Comparison of ENCODE assay signal across 16 mouse cellular contexts in the genomic region with DNA sequence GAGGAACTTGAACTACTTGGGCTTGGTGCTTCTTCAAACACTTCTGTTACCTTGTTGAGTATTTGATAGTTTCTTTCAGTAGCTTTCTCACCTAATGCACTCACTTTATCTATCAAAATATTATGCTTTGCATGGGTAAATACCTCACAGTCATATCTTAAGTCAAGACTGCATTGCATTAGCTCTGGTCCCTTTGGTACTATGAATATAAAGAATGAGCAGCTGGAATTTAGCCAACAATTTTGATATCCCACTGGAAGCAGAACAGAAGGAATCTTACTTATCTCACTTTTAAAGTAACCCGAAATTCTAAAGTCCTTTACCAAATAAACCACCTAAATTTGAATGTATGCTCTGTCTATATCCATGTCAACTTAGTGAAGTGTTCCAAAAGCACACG.
DNase-seq lines count a peak whose midpoint lies in the region; ATAC-seq and TF ChIP-seq lines count a peak whose summit lies in the region.
"Had no signal": no experiment of that assay in that cellular context is flagged by ENCODE, and none has a peak within 500 bp of the region (broad histone marks: within the 10 kb centered on the region; RNA-seq: fewer than 3 reads in every experiment).

No protein-coding gene starts in this region.

- no peak for DNase-seq in heart, adult 2 months
- DNase-seq in kidney, postnatal 0 days (ENCODE audit: low spot score) = no peak
- DNase-seq in kidney, postnatal 14 days = no peak
- DNase-seq in limb, embryonic 14.5 days (ENCODE audit: low spot score) = peak; percentile 31
- DNase-seq in retina, postnatal 1 day = no peak
- no peak for DNase-seq in urinary bladder, postnatal 25 days (ENCODE audit: low spot score)
- DNase-seq: adrenal gland, postnatal 36 days; cerebellum, postnatal 25 days; heart, postnatal 4 days; kidney, adult 18-20 months; right cerebral cortex, postnatal 4 days; thymus, postnatal 14 days had no signal

- H3K4me2 ChIP-seq in heart, embryonic 15.5 days = no peak overlapping the region
- H3K4me2 ChIP-seq in kidney, postnatal 0 days (ENCODE audit: low read length) = 0 out of 2 replicates have a peak overlapping the region, but pooled peaks have one; percentile 4
- peak overlapping the region; percentile 22 for H3K4me2 ChIP-seq in embryonic facial prominence, embryonic 12.5 days (replicated peaks)
- H3K4me2 ChIP-seq in limb, embryonic 14.5 days (replicated peaks; ENCODE audit: low read depth, low read length, severe bottlenecking) = no peak overlapping the region

- ATAC-seq in heart, embryonic 15.5 days (replicated peaks; ENCODE audit: insufficient number of reproducible peaks, insufficient read depth, low FRiP score, low read depth) = no peak
- ATAC-seq in kidney, postnatal 0 days (replicated peaks; ENCODE audit: low FRiP score, low read depth) = no peak
- ATAC-seq in embryonic facial prominence, embryonic 12.5 days (ENCODE audit: insufficient number of reproducible peaks, insufficient read depth, low FRiP score, low TSS enrichment) = no peak
- ATAC-seq in limb, embryonic 14.5 days (ENCODE audit: low FRiP score, low read depth) = no peak
- ATAC-seq: CD4-positive, CD25-positive, alpha-beta regulatory T cell, adult 4 months had no signal

- H3K9me3 ChIP-seq in heart, embryonic 15.5 days (replicated peaks) = no peaks in the 10 kb centered on the region
- no peaks in the 10 kb centered on the region for H3K9me3 ChIP-seq in kidney, postnatal 0 days (replicated peaks; ENCODE audit: low read length)
- no peaks in the 10 kb centered on the region for H3K9me3 ChIP-seq in embryonic facial prominence, embryonic 12.5 days
- H3K9me3 ChIP-seq in limb, embryonic 14.5 days (ENCODE audit: control insufficient read depth, low read length) = no peaks in the 10 kb centered on the region
- H3K9me3 ChIP-seq: embryonic facial prominence, embryonic 15.5 days had no signal

- H3K79me2 ChIP-seq in heart, adult 2 months (replicated peaks; ENCODE audit: control insufficient read depth, insufficient read depth, low read length) = no peaks in the 10 kb centered on the region

- 38% methylated on average over 2 of the region's 2 CpGs for WGBS in heart, embryonic 15.5 days
- 40% methylated on average over 2 of the region's 2 CpGs for WGBS in heart, adult 2 months
- 61% methylated on average over 2 of the region's 2 CpGs for WGBS in kidney, postnatal 0 days
- 79% methylated on average over 2 of the region's 2 CpGs for WGBS in embryonic facial prominence, embryonic 12.5 days
- WGBS in limb, embryonic 14.5 days = 55% methylated on average over 2 of the region's 2 CpGs

- TF ChIP-seq POLR2A in heart, adult 2 months (IDR thresholded peaks at IDR 0.05; ENCODE audit: insufficient read depth, low read depth, low read length) = no peak
- TF ChIP-seq POLR2A in limb, embryonic 14.5 days (IDR thresholded peaks at IDR 0.05; ENCODE audit: borderline replicate concordance, extremely low read depth, insufficient read depth, insufficient read length) = no peak

- peaks cover 40% of the 10 kb centered on the region for H3K4me1 ChIP-seq in heart, embryonic 15.5 days (replicated peaks)
- peaks cover 20% of the 10 kb centered on the region for H3K4me1 ChIP-seq in heart, adult 2 months (ENCODE audit: control insufficient read depth, insufficient read depth, low read length)
- H3K4me1 ChIP-seq in kidney, postnatal 0 days (replicated peaks; ENCODE audit: insufficient read depth, low read length) = peaks cover 33% of the 10 kb centered on the region
- peaks cover 27% of the 10 kb centered on the region for H3K4me1 ChIP-seq in embryonic facial prominence, embryonic 12.5 days
- peaks cover 28% of the 10 kb centered on the region for H3K4me1 ChIP-seq in limb, embryonic 14.5 days (ENCODE audit: control insufficient read depth, insufficient read depth, low read length)

- H3K4me3 ChIP-seq in heart, embryonic 15.5 days = no peak overlapping the region
- no peak overlapping the region for H3K4me3 ChIP-seq in heart, adult 2 months
- H3K4me3 ChIP-seq in kidney, postnatal 0 days (replicated peaks; ENCODE audit: low read depth, low read length) = no peak overlapping the region
- H3K4me3 ChIP-seq in embryonic facial prominence, embryonic 12.5 days = no peak overlapping the region
- no peak overlapping the region for H3K4me3 ChIP-seq in limb, embryonic 14.5 days (replicated peaks; ENCODE audit: low read length)
- H3K4me3 ChIP-seq: embryonic facial prominence, embryonic 15.5 days had no signal

- H3K27me3 ChIP-seq in heart, embryonic 15.5 days = no peaks in the 10 kb centered on the region
- no peaks in the 10 kb centered on the region for H3K27me3 ChIP-seq in heart, adult 2 months (ENCODE audit: control insufficient read depth, insufficient read depth, low read length)
- no peaks in the 10 kb centered on the region for H3K27me3 ChIP-seq in kidney, postnatal 0 days (ENCODE audit: insufficient read depth, low read length)
- no peaks in the 10 kb centered on the region for H3K27me3 ChIP-seq in embryonic facial prominence, embryonic 12.5 days
- H3K27me3 ChIP-seq in limb, embryonic 14.5 days (ENCODE audit: control insufficient read depth, insufficient read depth, low read length) = no peaks in the 10 kb centered on the region
- H3K27me3 ChIP-seq: embryonic facial prominence, embryonic 15.5 days had no signal

- no peaks in the 10 kb centered on the region for H3K36me3 ChIP-seq in heart, embryonic 15.5 days
- H3K36me3 ChIP-seq in heart, adult 2 months (ENCODE audit: control insufficient read depth, insufficient read depth, low read length) = peaks cover 6% of the 10 kb centered on the region
- H3K36me3 ChIP-seq in kidney, postnatal 0 days (ENCODE audit: insufficient read depth, low read length) = no peaks in the 10 kb centered on the region
- H3K36me3 ChIP-seq in embryonic facial prominence, embryonic 12.5 days = no peaks in the 10 kb centered on the region
- H3K36me3 ChIP-seq in limb, embryonic 14.5 days (ENCODE audit: control insufficient read depth, insufficient read depth, low read length) = no peaks in the 10 kb centered on the region
- H3K36me3 ChIP-seq: embryonic facial prominence, embryonic 15.5 days had no signal

- no peak for TF ChIP-seq EP300 in heart, adult 2 months (IDR thresholded peaks at IDR 0.05; ENCODE audit: insufficient read depth, low read depth, low read length)

- no peak for TF ChIP-seq CTCF in heart, adult 2 months (IDR thresholded peaks at IDR 0.05)
- TF ChIP-seq CTCF in kidney, postnatal 0 days (IDR thresholded peaks at IDR 0.05; ENCODE audit: low read depth) = no peak

- intact Hi-C loops in heart, adult 2 months (cut with DNase I) = no loop called here

- H3K9ac ChIP-seq in heart, embryonic 15.5 days = no peak overlapping the region
- no peak overlapping the region for H3K9ac ChIP-seq in heart, adult 2 months (ENCODE audit: low read depth, low read length)
- no peak overlapping the region for H3K9ac ChIP-seq in kidney, postnatal 0 days (ENCODE audit: low read depth, low read length)
- H3K9ac ChIP-seq in embryonic facial prominence, embryonic 12.5 days = no peak overlapping the region
- H3K9ac ChIP-seq in limb, embryonic 14.5 days (ENCODE audit: low read depth, low read length, severe bottlenecking) = no peak overlapping the region
- H3K9ac ChIP-seq: embryonic facial prominence, embryonic 15.5 days had no signal

- H3K27ac ChIP-seq in heart, embryonic 15.5 days = peak overlapping the region; percentile 70
- H3K27ac ChIP-seq in heart, adult 2 months = no peak overlapping the region
- peak overlapping the region; percentile 83 for H3K27ac ChIP-seq in kidney, postnatal 0 days
- H3K27ac ChIP-seq in embryonic facial prominence, embryonic 12.5 days = peak overlapping the region; percentile 76; the same call in 1 of the 2 replicates
- H3K27ac ChIP-seq in limb, embryonic 14.5 days (replicated peaks; ENCODE audit: low read depth, low read length) = no peak overlapping the region

Comparison
In these comparisons a context has a peak if more than half of its experiments do, and no peak if none do; other contexts are left out.
1. H3K27ac ChIP-seq: peak in heart, embryonic 15.5 days (single experiment), kidney, postnatal 0 days (single experiment) and embryonic facial prominence, embryonic 12.5 days (single experiment); none in heart, adult 2 months (single experiment) and limb, embryonic 14.5 days (single experiment).
2. H3K4me2 ChIP-seq: peak in kidney, postnatal 0 days (single experiment) and embryonic facial prominence, embryonic 12.5 days (single experiment); none in heart, embryonic 15.5 days (single experiment) and limb, embryonic 14.5 days (single experiment).